10 mouse cellular contexts compared by ENCODE assay signal in the genomic region with DNA sequence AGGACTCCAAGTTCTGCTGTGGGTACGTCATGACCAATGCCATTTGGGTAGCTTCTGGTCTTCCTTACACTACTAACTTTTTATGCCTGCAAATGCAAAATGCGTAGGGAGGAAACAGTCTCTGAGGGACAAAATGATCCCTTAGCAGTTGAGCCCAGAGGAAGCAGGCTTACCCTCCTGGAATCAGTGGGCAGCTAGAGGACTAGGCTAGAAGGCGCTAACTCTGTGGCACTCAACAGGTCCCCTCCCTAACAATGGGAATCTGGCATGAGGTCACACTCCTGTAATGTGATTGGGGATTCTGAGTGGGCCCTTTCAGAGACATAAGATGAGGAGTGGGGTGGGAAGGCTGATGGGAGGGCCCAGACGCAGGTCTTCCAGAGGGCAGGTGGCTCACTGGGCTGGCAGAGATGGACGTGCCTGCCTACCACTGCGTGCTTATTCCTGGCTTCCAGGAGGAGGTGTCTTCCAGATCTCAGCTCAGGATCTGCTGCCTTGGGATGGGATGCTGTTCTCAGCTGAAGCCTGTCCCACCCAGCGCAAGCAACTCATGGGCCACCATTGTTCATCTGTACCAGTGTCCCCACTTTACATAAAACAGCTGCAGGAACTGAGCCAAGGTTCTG. TPM values are rescaled to one million over a fixed set of nuclear protein-coding genes. Genes with fewer than 3 reads are reported as not detected.
A peak's percentile ranks its signal among the peaks of the same experiment; 100 is the strongest.
DNase-seq lines count a peak whose midpoint lies in the region; ATAC-seq lines count a peak whose summit lies in the region.
"Had no signal": no experiment of that assay in that cellular context is flagged by ENCODE, and none has a peak within 500 bp of the region (broad histone marks: within the 10 kb centered on the region; RNA-seq: fewer than 3 reads in every experiment).

No protein-coding gene starts in this region.

- peak overlapping the region; percentile 23; the same call in 1 of the 2 replicates for H3K9ac ChIP-seq in limb, embryonic 12.5 days (replicated peaks)
- H3K9ac ChIP-seq in limb, embryonic 13.5 days: no peak overlapping the region
- H3K9ac ChIP-seq in stomach, embryonic 16.5 days (ENCODE audit: low read length): no peak overlapping the region
- H3K9ac ChIP-seq: forebrain, postnatal 0 days; neural tube, embryonic 13.5 days had no signal

- H3K4me3 ChIP-seq in limb, embryonic 12.5 days (replicated peaks): no peak overlapping the region
- H3K4me3 ChIP-seq in limb, embryonic 10.5 days: no peak overlapping the region
- no peak overlapping the region for H3K4me3 ChIP-seq in limb, embryonic 13.5 days
- no peak overlapping the region for H3K4me3 ChIP-seq in stomach, embryonic 16.5 days (replicated peaks; ENCODE audit: low read length)
- H3K4me3 ChIP-seq: neural tube, embryonic 13.5 days had no signal

- DNase-seq in limb, embryonic 10.5 days (ENCODE audit: low spot score): no peak
- DNase-seq in MN1 (ENCODE audit: low spot score): peak; percentile 55
- no peak for DNase-seq in cerebellum, adult 8-10 months
- DNase-seq in B cell, adult 2 months: no peak
- DNase-seq: forebrain, postnatal 0 days had no signal

- H3K4me2 ChIP-seq in limb, embryonic 12.5 days: no peak overlapping the region
- no peak overlapping the region for H3K4me2 ChIP-seq in limb, embryonic 13.5 days (replicated peaks)
- no peak overlapping the region for H3K4me2 ChIP-seq in stomach, embryonic 16.5 days (ENCODE audit: low read depth, low read length)
- H3K4me2 ChIP-seq: neural tube, embryonic 13.5 days had no signal

- peaks cover 16% of the 10 kb centered on the region for H3K36me3 ChIP-seq in limb, embryonic 12.5 days
- H3K36me3 ChIP-seq in limb, embryonic 10.5 days: peaks cover 21% of the 10 kb centered on the region
- peaks cover 20% of the 10 kb centered on the region for H3K36me3 ChIP-seq in limb, embryonic 13.5 days
- 0 out of 2 replicates have a peak, but pooled peaks cover 5% of the 10 kb centered on the region for H3K36me3 ChIP-seq in stomach, embryonic 16.5 days (ENCODE audit: control insufficient read depth, insufficient read depth, low read length)
- H3K36me3 ChIP-seq: neural tube, embryonic 13.5 days had no signal

- H3K4me1 ChIP-seq in limb, embryonic 12.5 days (replicated peaks): peaks cover 29% of the 10 kb centered on the region
- peaks cover 38% of the 10 kb centered on the region for H3K4me1 ChIP-seq in limb, embryonic 10.5 days
- H3K4me1 ChIP-seq in limb, embryonic 13.5 days: peaks cover 35% of the 10 kb centered on the region
- H3K4me1 ChIP-seq in stomach, embryonic 16.5 days (ENCODE audit: control insufficient read depth, insufficient read depth, low read length): peaks cover 25% of the 10 kb centered on the region

- H3K27ac ChIP-seq in limb, embryonic 12.5 days: 0 out of 2 replicates have a peak overlapping the region, but pooled peaks have one; percentile 12
- H3K27ac ChIP-seq in limb, embryonic 10.5 days: no peak overlapping the region
- peak overlapping the region; percentile 48; the same call in 1 of the 2 replicates for H3K27ac ChIP-seq in limb, embryonic 13.5 days
- H3K27ac ChIP-seq in stomach, embryonic 16.5 days (ENCODE audit: low read length): peak overlapping the region; percentile 10; the same call in 1 of the 2 replicates
- H3K27ac ChIP-seq: kidney, postnatal 0 days; neural tube, embryonic 13.5 days had no signal

- H3K9me3 ChIP-seq in limb, embryonic 12.5 days: no peaks in the 10 kb centered on the region
- H3K9me3 ChIP-seq in limb, embryonic 10.5 days (replicated peaks): no peaks in the 10 kb centered on the region
- no peaks in the 10 kb centered on the region for H3K9me3 ChIP-seq in limb, embryonic 13.5 days
- H3K9me3 ChIP-seq in stomach, embryonic 16.5 days (replicated peaks; ENCODE audit: control insufficient read depth, low read length): no peaks in the 10 kb centered on the region
- H3K9me3 ChIP-seq: neural tube, embryonic 13.5 days had no signal

- no peak for ATAC-seq in limb, embryonic 12.5 days (ENCODE audit: insufficient number of reproducible peaks, insufficient read depth, low FRiP score, low TSS enrichment, low read depth)
- ATAC-seq in limb, embryonic 13.5 days (ENCODE audit: low FRiP score, low read depth): no peak
- no peak for ATAC-seq in stomach, embryonic 16.5 days (ENCODE audit: insufficient read depth, low FRiP score)
- ATAC-seq: forebrain, postnatal 0 days had no signal

- H3K27me3 ChIP-seq in limb, embryonic 12.5 days: no peaks in the 10 kb centered on the region
- no peaks in the 10 kb centered on the region for H3K27me3 ChIP-seq in limb, embryonic 10.5 days (ENCODE audit: low read depth, poor library complexity, severe bottlenecking)
- no peaks in the 10 kb centered on the region for H3K27me3 ChIP-seq in limb, embryonic 13.5 days
- no peaks in the 10 kb centered on the region for H3K27me3 ChIP-seq in stomach, embryonic 16.5 days (ENCODE audit: control insufficient read depth, insufficient read depth, low read length)

- WGBS in limb, embryonic 12.5 days: 87% methylated on average over 7 of the region's 7 CpGs
- WGBS in limb, embryonic 10.5 days: 90% methylated on average over 7 of the region's 7 CpGs
- 82% methylated on average over 7 of the region's 7 CpGs for WGBS in limb, embryonic 13.5 days
- 77% methylated on average over 7 of the region's 7 CpGs for WGBS in stomach, embryonic 16.5 days

RNA-seq across cellular contexts. Expression of a gene that starts 3.8 kb away (rescaled TPM):
- polyA plus RNA-seq in limb, embryonic 12.5 days (2016; fragmentation: Nextera tagmentation; extraction: Ambion mirVana): 61.1 and 61.6 TPM in 2 replicates
- polyA plus RNA-seq in limb, embryonic 10.5 days (2016; fragmentation: Nextera tagmentation; extraction: Ambion mirVana): 70.6 and 84.9 TPM in 2 replicates
- polyA plus RNA-seq in limb, embryonic 13.5 days (2015; fragmentation: Nextera tagmentation; extraction: Ambion mirVana): 55.7 and 60.0 TPM in 2 replicates
- polyA plus RNA-seq in stomach, embryonic 16.5 days (2015; fragmentation: Nextera tagmentation; extraction: Ambion mirVana): 45.6 and 46.9 TPM in 2 replicates

RNA-seq across cellular contexts. Expression of a gene that starts 4.4 kb away (rescaled TPM):
- polyA plus RNA-seq in limb, embryonic 12.5 days (2016; fragmentation: Nextera tagmentation; extraction: Ambion mirVana): 922 and 966 TPM in 2 replicates
- 292 and 458 TPM in 2 replicates for polyA plus RNA-seq in limb, embryonic 10.5 days (2016; fragmentation: Nextera tagmentation; extraction: Ambion mirVana)
- polyA plus RNA-seq in limb, embryonic 13.5 days (2015; fragmentation: Nextera tagmentation; extraction: Ambion mirVana): 1,866 and 1,947 TPM in 2 replicates
- polyA plus RNA-seq in stomach, embryonic 16.5 days (2015; fragmentation: Nextera tagmentation; extraction: Ambion mirVana): 1,528 and 1,531 TPM in 2 replicates

RNA-seq across cellular contexts. Expression of a gene that starts 16.6 kb away (rescaled TPM):
- 37.9 and 42.2 TPM in 2 replicates for polyA plus RNA-seq in limb, embryonic 12.5 days (2016; fragmentation: Nextera tagmentation; extraction: Ambion mirVana)
- polyA plus RNA-seq in limb, embryonic 10.5 days (2016; fragmentation: Nextera tagmentation; extraction: Ambion mirVana): 47.9 and 54.6 TPM in 2 replicates
- polyA plus RNA-seq in limb, embryonic 13.5 days (2015; fragmentation: Nextera tagmentation; extraction: Ambion mirVana): 42.0 and 50.2 TPM in 2 replicates
- 54.2 and 63.6 TPM in 2 replicates for polyA plus RNA-seq in stomach, embryonic 16.5 days (2015; fragmentation: Nextera tagmentation; extraction: Ambion mirVana)

RNA-seq across cellular contexts. Expression of a gene that starts 17.2 kb away (rescaled TPM):
- 36.5 and 36.8 TPM in 2 replicates for polyA plus RNA-seq in limb, embryonic 12.5 days (2016; fragmentation: Nextera tagmentation; extraction: Ambion mirVana)
- 37.1 and 40.8 TPM in 2 replicates for polyA plus RNA-seq in limb, embryonic 10.5 days (2016; fragmentation: Nextera tagmentation; extraction: Ambion mirVana)
- 19.1 and 20.3 TPM in 2 replicates for polyA plus RNA-seq in limb, embryonic 13.5 days (2015; fragmentation: Nextera tagmentation; extraction: Ambion mirVana)
- 5.1 and 5.9 TPM in 2 replicates for polyA plus RNA-seq in stomach, embryonic 16.5 days (2015; fragmentation: Nextera tagmentation; extraction: Ambion mirVana)

RNA-seq across cellular contexts. Expression of a gene that starts 31.3 kb away (rescaled TPM):
- 37.0 and 40.3 TPM in 2 replicates for polyA plus RNA-seq in limb, embryonic 12.5 days (2016; fragmentation: Nextera tagmentation; extraction: Ambion mirVana)
- 51.1 and 51.2 TPM in 2 replicates for polyA plus RNA-seq in limb, embryonic 10.5 days (2016; fragmentation: Nextera tagmentation; extraction: Ambion mirVana)
- polyA plus RNA-seq in limb, embryonic 13.5 days (2015; fragmentation: Nextera tagmentation; extraction: Ambion mirVana): 43.7 and 51.3 TPM in 2 replicates
- polyA plus RNA-seq in stomach, embryonic 16.5 days (2015; fragmentation: Nextera tagmentation; extraction: Ambion mirVana): 42.1 and 44.5 TPM in 2 replicates
